Mouse (Mus musculus) inflammation-experienced regulatory T-cells, adult 16 weeks (primary cell): ENCODE data around the gene Meis1. TPM values are rescaled to one million over a fixed set of nuclear protein-coding genes. Genes with fewer than 3 reads are reported as not detected.

ENCODE experiments used
- polyA plus RNA-seq: library from polyadenylated mRNA; unstranded; fragments of 100-300 nt; shearing (Covaris generic); gene quantifications from one replicate; pipeline ENCODE4 v1.2.1, GENCODE M21; 2017

Meis1 gene
- 0.35 TPM for polyA plus RNA-seq

GRCm38 (mm10) chr11:19018489-19019203 lies at the start of gene Meis1:
TSS of gene Meis1 (minus strand) at chr11:19018985.

